Mouse (Mus musculus): Measurements from ENCODE around the gene Grifin. TPM values are rescaled to one million over a fixed set of nuclear protein-coding genes. Genes with fewer than 3 reads are reported as not detected.
A peak's percentile ranks its signal among the peaks of the same experiment; 100 is the strongest.

Grifin gene
- polyA plus RNA-seq, 1 experiment from 2014 or later, result not detected

GRCm38 (mm10) chr5:140607836-140608633, 43.2 kb upstream of the Grifin start:
- no peak for ATAC-seq

GRCm38 (mm10) chr5:140607001-140607835, 42.3 kb upstream of the Grifin start, which contains the start of gene Lfng:
Lfng (plus strand) TSS chr5:140607320.
- H3K27me3 ChIP-seq (replicated peaks; ENCODE audit: control insufficient read depth, insufficient read depth, low read length), result peaks cover 3% of the 10 kb centered on the region; the same call in 1 of the 2 replicates
- peak within 1 kb of the TSS; percentile 64 for H3K4me3 ChIP-seq (ENCODE audit: low read depth, low read length)
- H3K9ac ChIP-seq (ENCODE audit: low read length), result peak within 1 kb of the TSS; percentile 84
- H3K4me1 ChIP-seq (ENCODE audit: control insufficient read depth, insufficient read depth, low read length), result peaks cover 39% of the 10 kb centered on the region
- no peaks in the 10 kb centered on the region for H3K9me3 ChIP-seq (replicated peaks; ENCODE audit: control insufficient read depth, low read length)
- under 1% methylated on average over 84 of the region's 91 CpGs for WGBS
- H3K36me3 ChIP-seq (ENCODE audit: control insufficient read depth, insufficient read depth, low read length), result no peaks in the 10 kb centered on the region
- peak; percentile 96 for DNase-seq (ENCODE audit: low spot score)
- peak; percentile 57 for ATAC-seq
- H3K27ac ChIP-seq (ENCODE audit: low read depth, low read length), result peak within 1 kb of the TSS; percentile 97
- peak within 1 kb of the TSS; percentile 87 for H3K4me2 ChIP-seq (ENCODE audit: low read length)

More at GRCm38 (mm10) chr5:140607836-140608633, 43.2 kb upstream of the Grifin start:
- H3K36me3 ChIP-seq (ENCODE audit: control insufficient read depth, insufficient read depth, low read length), result peaks cover 7% of the 10 kb centered on the region
- H3K4me2 ChIP-seq (ENCODE audit: low read length), result peak overlapping the region; percentile 87
- H3K27ac ChIP-seq (ENCODE audit: low read depth, low read length), result peak overlapping the region; percentile 97
- peak overlapping the region; percentile 64 for H3K4me3 ChIP-seq (ENCODE audit: low read depth, low read length)
- H3K9me3 ChIP-seq (replicated peaks; ENCODE audit: control insufficient read depth, low read length), result no peaks in the 10 kb centered on the region
- peaks cover 43% of the 10 kb centered on the region for H3K4me1 ChIP-seq (ENCODE audit: control insufficient read depth, insufficient read depth, low read length)
- H3K27me3 ChIP-seq (replicated peaks; ENCODE audit: control insufficient read depth, insufficient read depth, low read length), result peaks cover 3% of the 10 kb centered on the region; the same call in 1 of the 2 replicates
- under 1% methylated on average over 16 of the region's 17 CpGs for WGBS
- peak; percentile 56 for DNase-seq (ENCODE audit: low spot score)
- peak overlapping the region; percentile 84 for H3K9ac ChIP-seq (ENCODE audit: low read length)

GRCm38 (mm10) chr5:140606386-140606785, 41.5 kb upstream of the Grifin start:
- peak overlapping the region; percentile 84 for H3K9ac ChIP-seq (ENCODE audit: low read length)
- peak overlapping the region; percentile 64 for H3K4me3 ChIP-seq (ENCODE audit: low read depth, low read length)
- ATAC-seq, result no peak
- no peak for DNase-seq (ENCODE audit: low spot score)
- H3K27me3 ChIP-seq (replicated peaks; ENCODE audit: control insufficient read depth, insufficient read depth, low read length), result peaks cover 3% of the 10 kb centered on the region; the same call in 1 of the 2 replicates
- peak overlapping the region; percentile 87 for H3K4me2 ChIP-seq (ENCODE audit: low read length)
- WGBS, result 1% methylated on average over 23 of the region's 23 CpGs
- no peaks in the 10 kb centered on the region for H3K36me3 ChIP-seq (ENCODE audit: control insufficient read depth, insufficient read depth, low read length)
- peaks cover 31% of the 10 kb centered on the region for H3K4me1 ChIP-seq (ENCODE audit: control insufficient read depth, insufficient read depth, low read length)
- H3K9me3 ChIP-seq (replicated peaks; ENCODE audit: control insufficient read depth, low read length), result no peaks in the 10 kb centered on the region
- no peak overlapping the region for H3K27ac ChIP-seq (ENCODE audit: low read depth, low read length)

- H3K4me3 ChIP-seq (ENCODE audit: low read depth, low read length), result no peak overlapping the region
- no peak overlapping the region for H3K9ac ChIP-seq (ENCODE audit: low read length)
- no peaks in the 10 kb centered on the region for H3K9me3 ChIP-seq (replicated peaks; ENCODE audit: control insufficient read depth, low read length)
- H3K27me3 ChIP-seq (replicated peaks; ENCODE audit: control insufficient read depth, insufficient read depth, low read length), result peaks cover 3% of the 10 kb centered on the region; the same call in 1 of the 2 replicates
- 21% methylated on average over 3 of the region's 3 CpGs for WGBS
- DNase-seq (ENCODE audit: low spot score) (peak; percentile 42), ATAC-seq (no peak)
- no peak overlapping the region for H3K27ac ChIP-seq (ENCODE audit: low read depth, low read length)
- no peaks in the 10 kb centered on the region for H3K36me3 ChIP-seq (ENCODE audit: control insufficient read depth, insufficient read depth, low read length)
- H3K4me1 ChIP-seq (ENCODE audit: control insufficient read depth, insufficient read depth, low read length), result peaks cover 20% of the 10 kb centered on the region
- H3K4me2 ChIP-seq (ENCODE audit: low read length), result no peak overlapping the region
Measured at GRCm38 (mm10) chr5:140605228-140605627, 40.4 kb upstream of the Grifin start.

- no peak overlapping the region for H3K4me2 ChIP-seq (ENCODE audit: low read length)
- H3K36me3 ChIP-seq (ENCODE audit: control insufficient read depth, insufficient read depth, low read length), result no peaks in the 10 kb centered on the region
- H3K4me1 ChIP-seq (ENCODE audit: control insufficient read depth, insufficient read depth, low read length), result peaks cover 20% of the 10 kb centered on the region
- H3K27me3 ChIP-seq (replicated peaks; ENCODE audit: control insufficient read depth, insufficient read depth, low read length), result peaks cover 3% of the 10 kb centered on the region; the same call in 1 of the 2 replicates
- no peaks in the 10 kb centered on the region for H3K9me3 ChIP-seq (replicated peaks; ENCODE audit: control insufficient read depth, low read length)
- H3K27ac ChIP-seq (ENCODE audit: low read depth, low read length), result no peak overlapping the region
- WGBS, result 89% methylated on average over 8 of the region's 8 CpGs
- no peak overlapping the region for H3K9ac ChIP-seq (ENCODE audit: low read length)
- DNase-seq (ENCODE audit: low spot score), result no peak
- no peak overlapping the region for H3K4me3 ChIP-seq (ENCODE audit: low read depth, low read length)
- no peak for ATAC-seq
Measured at GRCm38 (mm10) chr5:140604386-140604785, 39.5 kb upstream of the Grifin start.

- Histone ChIP-seq H3K4me3 (ENCODE audit: low read depth, low read length) (no peak overlapping the region), H3K9ac (ENCODE audit: low read length) (no peak overlapping the region), H3K4me1 (ENCODE audit: control insufficient read depth, insufficient read depth, low read length) (peaks cover 16% of the 10 kb centered on the region), H3K4me2 (ENCODE audit: low read length) (no peak overlapping the region), H3K36me3 (ENCODE audit: control insufficient read depth, insufficient read depth, low read length) (no peaks in the 10 kb centered on the region), H3K9me3 (replicated peaks; ENCODE audit: control insufficient read depth, low read length) (no peaks in the 10 kb centered on the region), H3K27me3 (replicated peaks; ENCODE audit: control insufficient read depth, insufficient read depth, low read length) (no peaks in the 10 kb centered on the region; the same call in 1 of the 2 replicates), H3K27ac (ENCODE audit: low read depth, low read length) (no peak overlapping the region)
- ATAC-seq, result no peak
- 67% methylated on average over 2 of the region's 2 CpGs for WGBS
- DNase-seq (ENCODE audit: low spot score), result no peak
Measured at GRCm38 (mm10) chr5:140602540-140602939, 37.7 kb upstream of the Grifin start.

- no peaks in the 10 kb centered on the region; the same call in 1 of the 2 replicates for H3K27me3 ChIP-seq (replicated peaks; ENCODE audit: control insufficient read depth, insufficient read depth, low read length)
- WGBS, result 81% methylated on average over 12 of the region's 12 CpGs
- H3K4me2 ChIP-seq (ENCODE audit: low read length), result no peak overlapping the region
Measured at GRCm38 (mm10) chr5:140601712-140602111, 36.8 kb upstream of the Grifin start.

GRCm38 (mm10) chr5:140599939-140600338, 35.1 kb upstream of the Grifin start:
- H3K27ac ChIP-seq (ENCODE audit: low read depth, low read length), result no peak overlapping the region
- no peaks in the 10 kb centered on the region for H3K36me3 ChIP-seq (ENCODE audit: control insufficient read depth, insufficient read depth, low read length)
- ATAC-seq (no peak), DNase-seq (ENCODE audit: low spot score) (no peak)
- no peaks in the 10 kb centered on the region for H3K9me3 ChIP-seq (replicated peaks; ENCODE audit: control insufficient read depth, low read length)
- H3K9ac ChIP-seq (ENCODE audit: low read length), result no peak overlapping the region
- H3K4me1 ChIP-seq (ENCODE audit: control insufficient read depth, insufficient read depth, low read length), result no peaks in the 10 kb centered on the region
- H3K27me3 ChIP-seq (replicated peaks; ENCODE audit: control insufficient read depth, insufficient read depth, low read length), result no peaks in the 10 kb centered on the region
- H3K4me3 ChIP-seq (ENCODE audit: low read depth, low read length), result no peak overlapping the region
- no peak overlapping the region for H3K4me2 ChIP-seq (ENCODE audit: low read length)
- 69% methylated on average over 5 of the region's 5 CpGs for WGBS

More at GRCm38 (mm10) chr5:140601712-140602111, 36.8 kb upstream of the Grifin start:
- Histone ChIP-seq H3K27ac (ENCODE audit: low read depth, low read length) (no peak overlapping the region; the same call in 1 of the 2 replicates), H3K9me3 (replicated peaks; ENCODE audit: control insufficient read depth, low read length) (no peaks in the 10 kb centered on the region), H3K9ac (ENCODE audit: low read length) (no peak overlapping the region), H3K4me1 (ENCODE audit: control insufficient read depth, insufficient read depth, low read length) (peaks cover 13% of the 10 kb centered on the region), H3K36me3 (ENCODE audit: control insufficient read depth, insufficient read depth, low read length) (no peaks in the 10 kb centered on the region), H3K4me3 (ENCODE audit: low read depth, low read length) (no peak overlapping the region)
- peak; percentile 53 for ATAC-seq
- no peak for DNase-seq (ENCODE audit: low spot score)

All from forebrain, embryonic 14.5 days (tissue).